ENCODE assay signal across 11 mouse cellular contexts in genomic region chr8:70317872-70318271, GRCm38 (mm10). TPM values are rescaled to one million over a fixed set of nuclear protein-coding genes. Genes with fewer than 3 reads are reported as not detected.
A peak's percentile ranks its signal among the peaks of the same experiment; 100 is the strongest.
DNase-seq lines count a peak whose midpoint lies in the region; ATAC-seq and TF ChIP-seq lines count a peak whose summit lies in the region.
"Had no signal": no experiment of that assay in that cellular context is flagged by ENCODE, and none has a peak within 500 bp of the region (broad histone marks: within the 10 kb centered on the region; RNA-seq: fewer than 3 reads in every experiment).

No protein-coding gene starts in this region.

- H3K4me2 ChIP-seq in hindbrain, embryonic 11.5 days (replicated peaks; ENCODE audit: low read depth, low read length) = no peak overlapping the region
- H3K4me2 ChIP-seq: heart, embryonic 13.5 days had no signal

- TF ChIP-seq POLR2A in olfactory bulb, adult 2 months (IDR thresholded peaks at IDR 0.05; ENCODE audit: insufficient read depth, low read depth, low read length) = no peak

- intact Hi-C loops in heart, postnatal 10 days (cut with DNase I) = loop anchor here (5.0 kb wide), 1 partner anchor 136 kb away; no protein-coding TSS in a partner anchor

- peak overlapping the region; percentile 99 for H3K27ac ChIP-seq in layer of hippocampus, adult 2 months
- H3K27ac ChIP-seq in hindbrain, embryonic 11.5 days (ENCODE audit: low read depth, low read length) = peak overlapping the region; percentile 8; the same call in 1 of the 2 replicates
- peak overlapping the region; percentile 85 for H3K27ac ChIP-seq in midbrain, embryonic 10.5 days (replicated peaks)
- peak overlapping the region; percentile 8 for H3K27ac ChIP-seq in olfactory bulb, adult 2 months (ENCODE audit: insufficient read depth, low read depth, low read length)
- H3K27ac ChIP-seq: heart, embryonic 13.5 days had no signal

- no peak for ATAC-seq in hindbrain, embryonic 11.5 days (ENCODE audit: low FRiP score)
- ATAC-seq: activated CD4-positive, CD25-positive, alpha-beta regulatory T cell, adult 4 months had no signal

- H3K4me3 ChIP-seq in layer of hippocampus, adult 2 months = peak overlapping the region; percentile 91
- H3K4me3 ChIP-seq in hindbrain, embryonic 11.5 days (ENCODE audit: low read depth, low read length) = no peak overlapping the region
- H3K4me3 ChIP-seq in midbrain, embryonic 10.5 days = peak overlapping the region; percentile 69
- H3K4me3 ChIP-seq in olfactory bulb, adult 2 months (ENCODE audit: insufficient read depth, low read depth, low read length) = peak overlapping the region; percentile 85; the same call in 1 of the 2 replicates
- H3K4me3 ChIP-seq: heart, embryonic 13.5 days had no signal

- WGBS in hindbrain, embryonic 11.5 days = 86% methylated on average over 5 of the region's 5 CpGs
- 87% methylated on average over 5 of the region's 5 CpGs for WGBS in midbrain, embryonic 10.5 days
- WGBS in olfactory bulb, adult 2 months = 67% methylated on average over 5 of the region's 5 CpGs

- H3K27me3 ChIP-seq in hindbrain, embryonic 11.5 days (ENCODE audit: control insufficient read depth, insufficient read depth, low read length) = 0 out of 2 replicates have a peak, but pooled peaks cover 2% of the 10 kb centered on the region
- peaks cover 19% of the 10 kb centered on the region; the same call in 1 of the 2 replicates for H3K27me3 ChIP-seq in midbrain, embryonic 10.5 days (ENCODE audit: low read depth, poor library complexity, severe bottlenecking)

- peaks cover 3% of the 10 kb centered on the region; the same call in 1 of the 2 replicates for H3K36me3 ChIP-seq in hindbrain, embryonic 11.5 days (ENCODE audit: control insufficient read depth, insufficient read depth, low read length)
- peaks cover 14% of the 10 kb centered on the region for H3K36me3 ChIP-seq in midbrain, embryonic 10.5 days

- peaks cover 8% of the 10 kb centered on the region for H3K4me1 ChIP-seq in hindbrain, embryonic 11.5 days (replicated peaks; ENCODE audit: control insufficient read depth, insufficient read depth, low read length)
- H3K4me1 ChIP-seq in midbrain, embryonic 10.5 days = peaks cover 38% of the 10 kb centered on the region
- peaks cover 21% of the 10 kb centered on the region for H3K4me1 ChIP-seq in olfactory bulb, adult 2 months (ENCODE audit: control insufficient read depth, insufficient read depth, low read length)

- DNase-seq in layer of hippocampus, adult 2 months (ENCODE audit: low spot score in 2 of 2) = no peak
- no peak for DNase-seq in layer of hippocampus, postnatal 14 days (ENCODE audit: low spot score in 2 of 2)
- DNase-seq in hindbrain, embryonic 11.5 days (ENCODE audit: low spot score) = no peak
- DNase-seq in midbrain, embryonic 10.5 days (ENCODE audit: low spot score) = no peak
- no peak for DNase-seq in adrenal gland, adult 2 months
- DNase-seq in heart, postnatal 10 days = no peak
- no peak for DNase-seq in urinary bladder, postnatal 4 days (ENCODE audit: low spot score in 2 of 2)
- DNase-seq: thymus, postnatal 25 days had no signal

- TF ChIP-seq CTCF in layer of hippocampus, adult 2 months (conservative IDR thresholded peaks at IDR 0.05) = no peak
- TF ChIP-seq CTCF in olfactory bulb, adult 2 months (IDR thresholded peaks at IDR 0.05; ENCODE audit: insufficient read depth, low read depth, low read length) = no peak

- H3K9me3 ChIP-seq in hindbrain, embryonic 11.5 days (ENCODE audit: control insufficient read depth, low read length) = no peaks in the 10 kb centered on the region
- H3K9me3 ChIP-seq in midbrain, embryonic 10.5 days (replicated peaks) = no peaks in the 10 kb centered on the region
- H3K9me3 ChIP-seq: heart, embryonic 13.5 days had no signal

- H3K9ac ChIP-seq in hindbrain, embryonic 11.5 days (ENCODE audit: low read depth, low read length) = no peak overlapping the region
- H3K9ac ChIP-seq: heart, embryonic 13.5 days had no signal

RNA-seq across cellular contexts. Expression of gene Cers1, which starts 2.3 kb away (rescaled TPM):
- total RNA-seq in layer of hippocampus, adult 2 months (2021) = 100 to 1,000 TPM; 110 to 113 TPM
- total RNA-seq in layer of hippocampus, postnatal 14 days (2021) = 100 to 1,000 TPM; 107 to 119 TPM
- polyA plus RNA-seq in hindbrain, embryonic 11.5 days (2014; fragmentation: Nextera tagmentation; extraction: Ambion mirVana) = 5.7 and 6.2 TPM in 2 replicates
- 4.6 and 5.3 TPM in 2 replicates for polyA plus RNA-seq in midbrain, embryonic 10.5 days (2016; fragmentation: Nextera tagmentation; extraction: Ambion mirVana)
- not detected in 2 replicates for polyA plus RNA-seq in olfactory bulb, adult 2 months (2012; ENCODE audit: insufficient read depth, insufficient read length, low replicate concordance, missing spikeins)
- 1 to 10 TPM; 2.5 to 3.8 TPM for total RNA-seq in adrenal gland, adult 2 months (2021)
- polyA plus RNA-seq in adrenal gland, adult 2 months (2012; rRNA removed) = 4.9 and 5.2 TPM in 2 replicates
- total RNA-seq in heart, postnatal 10 days (2021) = under 1 TPM; 0.57 to 0.67 TPM
- polyA plus RNA-seq: activated CD4-positive, CD25-positive, alpha-beta regulatory T cell, adult 4 months had no signal

RNA-seq across cellular contexts. Expression of gene Gdf1, which starts 11.7 kb away (rescaled TPM):
- total RNA-seq in layer of hippocampus, adult 2 months (2021) = 10 to 100 TPM; 12.1 to 14.4 TPM
- 10 to 100 TPM; 11.2 to 22.7 TPM for total RNA-seq in layer of hippocampus, postnatal 14 days (2021)
- polyA plus RNA-seq in hindbrain, embryonic 11.5 days (2014; fragmentation: Nextera tagmentation; extraction: Ambion mirVana) = 1.3 TPM in 2 replicates
- 3.8 and 5.7 TPM in 2 replicates for polyA plus RNA-seq in midbrain, embryonic 10.5 days (2016; fragmentation: Nextera tagmentation; extraction: Ambion mirVana)
- polyA plus RNA-seq in olfactory bulb, adult 2 months (2012; ENCODE audit: insufficient read depth, insufficient read length, low replicate concordance, missing spikeins) = not detected in 2 replicates
- under 1 TPM in 1 of 2 experiments, not detected in 1; 0.41 TPM for total RNA-seq in adrenal gland, adult 2 months (2021)
- 7.9 and 9.8 TPM in 2 replicates for polyA plus RNA-seq in adrenal gland, adult 2 months (2012; rRNA removed)
- total RNA-seq in heart, postnatal 10 days (2021) = under 1 TPM in 1 of 2 experiments, not detected in 1; 0.20 TPM

RNA-seq across cellular contexts. Expression of gene Cope, which starts 15.6 kb away (rescaled TPM):
- total RNA-seq in layer of hippocampus, adult 2 months (2021) = 100 to 1,000 TPM; 139 to 157 TPM
- total RNA-seq in layer of hippocampus, postnatal 14 days (2021) = 100 to 1,000 TPM; 134 to 148 TPM
- polyA plus RNA-seq in hindbrain, embryonic 11.5 days (2014; fragmentation: Nextera tagmentation; extraction: Ambion mirVana) = 268 and 278 TPM in 2 replicates
- 308 and 311 TPM in 2 replicates for polyA plus RNA-seq in midbrain, embryonic 10.5 days (2016; fragmentation: Nextera tagmentation; extraction: Ambion mirVana)
- not detected in 2 replicates for polyA plus RNA-seq in olfactory bulb, adult 2 months (2012; ENCODE audit: insufficient read depth, insufficient read length, low replicate concordance, missing spikeins)
- 100 to 1,000 TPM; 203 to 233 TPM for total RNA-seq in adrenal gland, adult 2 months (2021)
- 491 and 579 TPM in 2 replicates for polyA plus RNA-seq in adrenal gland, adult 2 months (2012; rRNA removed)
- total RNA-seq in heart, postnatal 10 days (2021) = 100 to 1,000 TPM; 160 to 173 TPM

RNA-seq across cellular contexts. Expression of gene Ddx49, which starts 15.6 kb away (rescaled TPM):
- total RNA-seq in layer of hippocampus, adult 2 months (2021) = 10 to 100 TPM; 45.5 to 52.1 TPM
- total RNA-seq in layer of hippocampus, postnatal 14 days (2021) = 10 to 100 TPM; 41.4 to 53.6 TPM
- 43.3 and 50.1 TPM in 2 replicates for polyA plus RNA-seq in hindbrain, embryonic 11.5 days (2014; fragmentation: Nextera tagmentation; extraction: Ambion mirVana)
- polyA plus RNA-seq in midbrain, embryonic 10.5 days (2016; fragmentation: Nextera tagmentation; extraction: Ambion mirVana) = 56.4 and 57.4 TPM in 2 replicates
- not detected in 2 replicates for polyA plus RNA-seq in olfactory bulb, adult 2 months (2012; ENCODE audit: insufficient read depth, insufficient read length, low replicate concordance, missing spikeins)
- 10 to 100 TPM; 57.7 to 69.5 TPM for total RNA-seq in adrenal gland, adult 2 months (2021)
- polyA plus RNA-seq in adrenal gland, adult 2 months (2012; rRNA removed) = 53.3 and 62.5 TPM in 2 replicates
- 10 to 100 TPM; 33.1 to 33.5 TPM for total RNA-seq in heart, postnatal 10 days (2021)

RNA-seq across cellular contexts. Expression of gene Upf1, which starts 35.2 kb away (rescaled TPM):
- total RNA-seq in layer of hippocampus, adult 2 months (2021) = 10 to 100 TPM; 67.7 to 68.7 TPM
- 10 to 100 TPM; 50.3 to 54.9 TPM for total RNA-seq in layer of hippocampus, postnatal 14 days (2021)
- polyA plus RNA-seq in hindbrain, embryonic 11.5 days (2014; fragmentation: Nextera tagmentation; extraction: Ambion mirVana) = 21.4 TPM in 2 replicates
- 16.8 and 19.1 TPM in 2 replicates for polyA plus RNA-seq in midbrain, embryonic 10.5 days (2016; fragmentation: Nextera tagmentation; extraction: Ambion mirVana)
- polyA plus RNA-seq in olfactory bulb, adult 2 months (2012; ENCODE audit: insufficient read depth, insufficient read length, low replicate concordance, missing spikeins) = not detected in 2 replicates
- total RNA-seq in adrenal gland, adult 2 months (2021) = 10 to 100 TPM; 60.0 to 60.5 TPM
- polyA plus RNA-seq in adrenal gland, adult 2 months (2012; rRNA removed) = 45.1 and 53.3 TPM in 2 replicates
- total RNA-seq in heart, postnatal 10 days (2021) = 10 to 100 TPM; 40.8 to 48.8 TPM

Comparison
In these comparisons a context has a peak if more than half of its experiments do, and no peak if none do; other contexts are left out.
1. H3K27ac ChIP-seq: peak in every context shown above with its lines; median percentile 99 in layer of hippocampus, adult 2 months; 85 in midbrain, embryonic 10.5 days; 8 in hindbrain, embryonic 11.5 days; 8 in olfactory bulb, adult 2 months.
2. RNA of gene Cers1, which starts 2.3 kb away (total RNA-seq): 107 to 119 TPM in layer of hippocampus, postnatal 14 days and 110 to 113 TPM in layer of hippocampus, adult 2 months; 2.5 to 3.8 TPM in adrenal gland, adult 2 months and 0.57 to 0.67 TPM in heart, postnatal 10 days; every median in the first group is over 10 times any median in the second.
3. RNA of gene Gdf1, which starts 11.7 kb away (total RNA-seq): 11.2 to 22.7 TPM in layer of hippocampus, postnatal 14 days and 12.1 to 14.4 TPM in layer of hippocampus, adult 2 months; 0.41 TPM in adrenal gland, adult 2 months and 0.20 TPM in heart, postnatal 10 days; every median in the first group is over 4 times any median in the second.